Mouse (Mus musculus) myocyte (in vitro differentiated cells): Measurements from ENCODE around the gene Ldha.

Experiments
- E2F4 ChIP-seq: IDR thresholded peaks from one replicate; pipeline ENCODE4 v1.6.1; 2011; ENCODE audit warnings: mild to moderate bottlenecking, control low read depth, moderate library complexity; ENCODE audit not compliant: insufficient read depth
- MAX ChIP-seq: IDR thresholded peaks from one replicate; pipeline ENCODE4 v1.6.1; 2011; ENCODE audit warnings: low read depth, mild to moderate bottlenecking, control low read depth
- POLR2A ChIP-seq: IDR thresholded peaks from one replicate; pipeline ENCODE4 v1.6.1; 2011; ENCODE audit warnings: low read depth, mild to moderate bottlenecking, control low read depth, moderate library complexity; ENCODE audit not compliant: insufficient read length
- REST ChIP-seq: IDR thresholded peaks from one replicate; pipeline ENCODE4 v1.6.1; 2011; ENCODE audit warnings: mild to moderate bottlenecking, control low read depth, moderate library complexity; ENCODE audit not compliant: insufficient read depth, insufficient read length
- TCF12 ChIP-seq: IDR thresholded peaks from one replicate; pipeline ENCODE4 v1.6.1; 2011; ENCODE audit warnings: mild to moderate bottlenecking, control low read depth; ENCODE audit not compliant: poor library complexity, insufficient read depth, severe bottlenecking
- USF1 ChIP-seq: IDR thresholded peaks from one replicate; pipeline ENCODE4 v1.6.1; 2011; ENCODE audit warnings: low read depth, mild to moderate bottlenecking, control low read depth, moderate library complexity

GRCm38 (mm10) chr7:46845978-46846485 is 4.8 kb downstream of the Ldha start:
- TF ChIP-seq POLR2A (no peak), MAX (no peak), TCF12 (no peak), E2F4 (no peak), REST (no peak), USF1 (no peak)
